Mouse (Mus musculus) erythroid progenitor cell, adult 5-6 weeks (primary cell): ENCODE results near the gene Nit2. TPM values are rescaled to one million over a fixed set of nuclear protein-coding genes. Genes with fewer than 3 reads are reported as not detected.

ENCODE experiments used
- ATAC-seq: replicated peaks from 2 replicates; pipeline ENCODE4 v1.8.0; 2016; ENCODE audit warnings: moderate number of reproducible peaks, mild to moderate bottlenecking, moderate TSS enrichment, inconsistent platforms; ENCODE audit not compliant: poor library complexity, low FRiP score, severe bottlenecking
- total RNA-seq, 2 experiments: library from RNA; stranded (forward) in 1 of 2; stranded (reverse) in 1 of 2; fragments of 150-400 nt in 1 of 2; fragments of 186-747, 209-891 nt in 1 of 2; gene quantifications; 2 replicates each; pipeline versions ENCODE4 v1.2.3 to v1.2.4; 2015 to 2017; ENCODE audit warnings: low replicate concordance in 2 of 2

Gene Nit2
- total RNA-seq, 2 experiments from 2014 or later: 14.7 TPM; not detected in 1

- no peak for ATAC-seq
Observed at GRCm38 (mm10) chr16:57165157-57165556, 2.0 kb downstream of the Nit2 start.

DNA sequence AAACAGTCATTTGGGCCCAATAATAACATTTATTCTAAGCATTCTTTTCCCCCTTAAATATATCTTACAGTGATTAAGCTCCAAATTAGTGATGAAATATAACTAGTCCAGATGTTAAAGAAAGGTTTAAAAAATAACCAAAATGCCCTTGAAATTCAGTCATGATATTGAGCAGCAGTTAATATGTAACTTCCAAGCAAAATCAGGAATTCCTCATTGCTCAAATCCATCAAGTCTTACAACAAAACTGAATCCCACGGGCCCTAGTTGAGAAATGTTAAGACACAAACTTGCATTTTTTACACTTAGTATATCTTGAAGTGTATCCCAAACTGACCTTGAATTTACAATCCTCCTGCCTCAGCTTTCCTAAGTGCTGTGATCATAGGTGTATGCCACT, 3.4 kb downstream of the Nit2 start:
- no peak for ATAC-seq

- no peak for ATAC-seq
Observed at GRCm38 (mm10) chr16:57162841-57163240, 4.3 kb downstream of the Nit2 start.

DNA sequence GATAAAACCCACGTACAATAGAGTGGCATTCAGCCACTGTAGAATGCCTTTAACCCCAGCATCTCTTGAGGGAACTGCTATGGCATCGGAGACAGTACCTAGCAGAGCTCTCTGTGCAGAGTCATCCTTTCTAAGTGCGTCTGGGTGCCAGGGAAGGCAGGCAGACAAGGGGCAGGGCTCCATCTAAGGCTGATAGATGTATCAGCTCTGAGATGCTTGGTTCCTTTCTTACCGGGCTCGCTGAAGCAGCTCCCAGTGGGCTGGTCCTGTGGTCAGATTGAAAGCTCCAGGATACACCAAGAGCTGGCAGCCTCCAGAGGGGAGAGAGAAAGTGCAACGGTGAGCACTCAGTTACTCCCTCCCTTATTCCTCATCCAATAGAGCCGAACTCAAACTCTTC, 7.3 kb downstream of the Nit2 start:
- no peak for ATAC-seq

DNA sequence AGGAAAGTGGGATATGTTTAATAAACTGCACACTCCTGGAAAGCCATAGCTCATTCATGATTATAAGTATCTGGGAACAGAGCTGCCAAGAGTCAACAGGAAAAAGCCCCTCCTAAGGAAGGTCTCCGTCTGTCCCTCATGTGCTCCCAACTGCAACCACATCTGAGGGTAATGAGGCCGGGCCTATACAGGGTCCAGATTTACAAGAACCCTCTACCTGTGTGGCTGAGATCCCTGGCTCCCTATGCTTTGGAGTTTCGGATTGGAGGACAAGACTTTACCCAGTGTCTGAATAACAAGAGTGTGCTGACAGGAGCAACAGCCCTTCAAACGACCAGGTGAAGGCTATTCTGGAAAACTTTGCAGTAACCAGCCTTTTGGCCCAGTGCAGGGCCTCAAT, 9.4 kb downstream of the Nit2 start:
- no peak for ATAC-seq

DNA sequence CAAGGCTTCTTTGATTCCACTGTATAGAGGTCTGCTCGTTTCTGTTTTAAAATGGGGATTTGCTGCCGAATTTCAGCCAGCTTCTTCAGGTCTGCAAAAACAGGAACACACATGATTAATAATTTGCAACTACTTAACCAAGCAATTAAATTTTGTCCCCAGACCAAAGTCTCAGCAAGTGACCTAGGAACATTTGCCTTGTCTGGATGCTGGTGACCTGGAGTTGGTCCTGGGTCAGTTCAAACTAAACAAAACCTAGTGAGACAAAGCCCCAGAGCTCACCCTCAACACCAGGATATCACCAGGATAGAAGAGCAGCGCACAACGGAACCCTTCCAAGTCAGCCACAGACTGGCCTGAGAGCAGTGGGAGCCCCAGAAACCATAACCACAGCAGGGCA, 10.1 kb downstream of the Nit2 start:
- ATAC-seq: no peak

DNA sequence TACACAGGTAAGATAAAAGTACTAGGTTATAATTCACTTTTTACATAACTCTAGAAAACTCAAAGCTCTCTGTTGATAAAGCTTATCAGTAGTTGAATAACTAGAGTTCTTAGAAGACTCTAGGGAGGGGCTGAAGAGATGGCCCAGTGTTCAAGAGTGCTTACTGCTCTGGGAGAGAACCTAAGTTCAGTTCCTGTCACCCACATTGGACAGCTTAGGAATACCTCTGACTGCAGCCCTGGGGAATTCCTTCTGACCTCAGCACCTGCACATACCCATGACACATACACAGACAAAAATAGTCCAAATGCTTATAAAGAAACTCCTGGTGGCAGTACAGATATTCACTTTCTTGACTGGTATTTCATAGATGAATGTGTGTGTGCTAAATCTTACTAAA, 11.2 kb downstream of the Nit2 start:
- no peak for ATAC-seq

DNA sequence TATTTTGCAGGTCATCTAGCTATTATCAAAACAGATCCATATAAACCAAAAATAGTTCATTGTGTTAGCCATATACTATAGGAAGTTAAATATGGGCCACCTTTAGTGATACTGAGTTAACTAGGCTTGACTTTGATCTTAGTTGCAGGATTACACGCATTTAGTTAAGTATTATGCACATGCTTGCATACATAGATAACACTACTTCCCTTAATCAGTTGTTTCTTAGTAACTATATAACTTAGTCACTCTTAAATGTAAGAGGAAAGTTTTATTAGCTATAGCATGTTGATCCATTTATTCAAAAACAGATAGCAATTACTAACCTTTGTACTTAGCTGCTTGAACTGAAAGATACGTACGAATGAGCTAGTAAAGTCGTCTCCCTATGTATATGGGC, 15.7 kb downstream of the Nit2 start:
- ATAC-seq: no peak

DNA sequence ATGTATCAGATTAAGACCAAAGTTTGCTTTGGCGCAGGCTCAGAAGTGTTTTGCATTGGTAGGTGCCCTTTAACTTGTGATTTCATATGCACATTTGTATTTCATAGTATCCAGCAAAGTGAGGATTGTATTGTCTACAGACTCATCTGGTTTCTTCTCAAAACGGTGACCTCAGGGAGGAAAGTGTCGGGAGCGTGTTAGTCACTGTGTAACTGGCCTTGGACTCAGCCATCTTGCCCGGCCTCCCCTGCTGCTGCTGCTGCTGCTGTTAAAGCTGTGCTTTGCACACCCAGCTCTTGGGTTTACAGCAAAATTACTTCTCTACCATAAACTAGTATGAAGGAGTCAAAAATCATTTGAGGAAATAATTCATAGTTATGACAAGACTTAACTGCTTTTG, 22.4 kb downstream of the Nit2 start:
- ATAC-seq: no peak

GRCm38 (mm10) chr16:57133611-57134010, 33.5 kb downstream of the Nit2 start:
- no peak for ATAC-seq

DNA sequence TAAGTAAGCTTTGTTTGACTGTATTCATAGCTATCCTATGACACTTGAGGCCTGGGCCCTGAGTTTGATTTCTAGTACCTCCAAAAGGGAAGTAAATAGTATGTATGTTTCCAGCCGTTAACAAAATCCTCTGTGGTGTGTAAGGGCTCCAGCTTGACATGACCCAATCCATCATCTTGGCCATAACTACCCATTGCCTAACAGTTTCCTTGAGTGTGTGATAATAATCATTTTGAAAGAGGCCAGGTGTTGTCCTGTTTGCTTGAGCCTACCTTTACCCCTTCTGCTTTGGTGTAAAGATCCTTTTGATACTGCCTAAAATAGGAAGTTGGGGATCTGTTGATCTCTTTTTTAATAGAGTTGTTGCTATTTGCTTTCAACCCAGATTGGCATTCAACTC, 34.8 kb downstream of the Nit2 start:
- no peak for ATAC-seq

DNA sequence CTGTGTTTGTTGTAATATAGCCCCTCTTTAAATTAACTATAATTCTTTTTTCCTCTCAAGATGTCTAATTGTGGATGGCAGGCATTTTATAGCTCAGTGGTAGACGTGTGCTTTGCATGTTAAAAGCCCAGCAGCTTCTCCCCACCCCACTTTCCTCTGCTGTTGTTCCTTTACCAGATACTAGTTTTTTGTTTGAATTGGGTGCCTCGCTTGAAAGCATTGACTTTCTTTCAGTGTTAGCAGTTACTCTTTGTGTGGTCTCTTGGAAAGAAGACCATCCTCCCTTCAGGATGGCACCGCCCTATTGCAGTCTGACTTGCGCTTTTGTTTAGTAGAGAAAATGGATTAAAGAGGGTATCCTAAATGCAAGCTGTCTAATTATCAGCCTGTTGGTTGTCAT, 35.6 kb downstream of the Nit2 start:
- ATAC-seq: no peak

- ATAC-seq: no peak
Observed at GRCm38 (mm10) chr16:57130752-57131400, 36.3 kb downstream of the Nit2 start.

GRCm38 (mm10) chr16:57127825-57128224, 39.3 kb downstream of the Nit2 start:
- no peak for ATAC-seq

DNA sequence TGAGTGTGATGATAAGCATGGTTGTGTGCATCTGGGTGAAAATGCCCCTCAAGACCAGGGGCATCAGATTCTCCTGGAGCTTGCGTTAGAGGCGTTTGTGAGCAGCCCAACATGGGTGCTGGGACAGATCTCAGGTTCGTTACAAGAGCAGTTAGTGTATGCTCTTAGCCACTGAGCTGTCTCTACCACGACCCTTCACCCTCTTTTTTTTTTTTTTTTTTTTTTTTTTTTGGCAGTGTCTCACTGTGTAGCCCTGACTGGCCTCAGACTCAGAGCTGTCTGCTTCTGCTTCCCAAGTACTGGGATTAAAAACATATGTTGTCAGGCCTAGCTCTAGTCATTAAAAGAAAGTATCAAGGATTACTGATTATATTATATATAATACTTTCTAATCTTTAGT, 40.9 kb downstream of the Nit2 start:
- ATAC-seq: no peak

- ATAC-seq: no peak
Observed at GRCm38 (mm10) chr16:57122682-57123445, 44.3 kb downstream of the Nit2 start.

GRCm38 (mm10) chr16:57121816-57122415, 45.2 kb downstream of the Nit2 start:
- no peak for ATAC-seq

DNA sequence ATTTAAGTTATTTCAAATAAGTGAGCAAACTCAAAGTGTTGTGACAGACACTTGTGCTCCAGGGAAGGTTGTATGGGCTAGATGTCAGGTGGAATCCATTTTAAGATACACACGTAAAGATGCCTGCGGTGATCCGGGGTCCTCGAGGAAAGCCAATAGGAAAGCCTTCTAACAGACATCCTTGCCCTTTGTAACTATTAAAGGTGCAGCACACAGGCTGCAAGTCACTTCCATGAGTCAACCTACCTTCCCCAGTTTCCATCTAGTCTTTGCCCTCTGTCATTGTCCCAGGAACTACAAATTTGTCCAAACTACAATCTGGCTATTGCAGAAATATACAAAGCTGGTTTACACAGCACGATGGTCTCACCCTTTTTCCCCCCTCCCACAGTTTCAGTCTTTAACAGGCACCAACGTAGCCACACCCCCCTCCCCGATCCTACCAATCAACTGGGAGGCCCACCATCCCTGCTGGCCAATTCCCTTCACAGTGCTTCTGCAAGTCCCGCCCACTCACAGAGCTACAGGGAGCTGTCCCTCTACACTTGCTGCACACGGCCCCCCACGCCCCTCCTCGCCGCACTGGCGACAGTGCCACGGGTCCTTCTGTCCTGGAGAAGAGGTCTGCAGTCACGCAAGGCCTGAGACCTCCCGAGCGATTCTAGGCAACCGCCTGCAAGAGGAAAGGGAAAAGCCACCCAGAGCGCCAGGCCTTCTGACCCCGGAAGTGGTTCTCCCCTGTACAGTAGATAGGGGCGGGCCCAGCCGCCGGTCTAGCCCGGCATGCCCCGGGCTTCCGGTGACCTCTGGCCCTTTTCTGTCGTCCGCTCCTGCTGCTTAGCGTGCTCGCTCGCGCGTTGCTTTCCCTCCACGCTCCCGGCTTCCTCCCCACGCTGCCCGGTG, 46.0 kb downstream of the Nit2 start, which contains the start of gene Tomm70a:
Tomm70a (plus strand) TSS at position 791 of the 903 bp plus-strand sequence.
- ATAC-seq: peak; percentile 99

DNA sequence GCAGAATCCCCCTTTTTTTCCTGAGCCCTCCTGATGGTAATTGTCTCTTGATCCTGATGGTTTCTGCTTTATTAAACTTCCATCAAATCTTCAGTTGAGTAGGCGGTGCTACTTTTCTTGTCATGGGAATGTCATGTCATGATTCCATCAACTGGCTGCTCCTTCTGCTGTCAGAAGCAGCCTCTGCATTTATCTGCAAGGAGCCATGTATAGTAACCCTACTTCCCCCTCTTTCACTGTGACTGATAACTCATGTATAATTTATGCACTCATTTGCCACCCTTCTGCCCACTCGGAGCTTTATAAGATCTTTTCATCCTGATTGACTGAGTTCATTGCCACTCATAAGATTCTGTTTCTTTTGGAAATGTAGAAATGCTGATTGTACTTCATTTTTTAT, 49.6 kb downstream of the Nit2 start:
- ATAC-seq: no peak

- no peak for ATAC-seq
Observed at GRCm38 (mm10) chr16:57116066-57116465, 51.1 kb downstream of the Nit2 start.
